Mouse (Mus musculus): ENCODE results near the gene Mrgprd. TPM values are rescaled to one million over a fixed set of nuclear protein-coding genes. Genes with fewer than 3 reads are reported as not detected.

Gene Mrgprd
- polyA plus RNA-seq, 1 experiment from 2014 or later: not detected

- Histone ChIP-seq H3K4me3 (ENCODE audit: low read depth, low read length) (no peak overlapping the region), H3K36me3 (ENCODE audit: control insufficient read depth, insufficient read depth, low read length) (no peaks in the 10 kb centered on the region), H3K4me2 (ENCODE audit: low read depth, low read length, severe bottlenecking) (no peak overlapping the region), H3K9ac (ENCODE audit: low read length) (no peak overlapping the region), H3K4me1 (replicated peaks; ENCODE audit: control insufficient read depth, insufficient read depth, low read length) (no peaks in the 10 kb centered on the region), H3K27ac (ENCODE audit: low read depth, low read length) (no peak overlapping the region), H3K27me3 (ENCODE audit: control insufficient read depth, insufficient read depth, low read length) (no peaks in the 10 kb centered on the region), H3K9me3 (ENCODE audit: control insufficient read depth, low read length) (no peaks in the 10 kb centered on the region)
- WGBS: 89% methylated on average over 4 of the region's 4 CpGs
- no peak for DNase-seq (ENCODE audit: low spot score)
- ATAC-seq (replicated peaks; ENCODE audit: low FRiP score): no peak
These were observed 5.8 kb upstream of the Mrgprd start for GRCm38 (mm10) chr7:145308866-145309265.

GRCm38 (mm10) chr7:145309877-145310276 lies 4.8 kb upstream of the Mrgprd start:
- Histone ChIP-seq H3K4me1 (replicated peaks; ENCODE audit: control insufficient read depth, insufficient read depth, low read length) (no peaks in the 10 kb centered on the region), H3K9me3 (ENCODE audit: control insufficient read depth, low read length) (no peaks in the 10 kb centered on the region), H3K9ac (ENCODE audit: low read length) (no peak overlapping the region), H3K27ac (ENCODE audit: low read depth, low read length) (no peak overlapping the region), H3K4me2 (ENCODE audit: low read depth, low read length, severe bottlenecking) (no peak overlapping the region), H3K27me3 (ENCODE audit: control insufficient read depth, insufficient read depth, low read length) (no peaks in the 10 kb centered on the region), H3K4me3 (ENCODE audit: low read depth, low read length) (no peak overlapping the region), H3K36me3 (ENCODE audit: control insufficient read depth, insufficient read depth, low read length) (no peaks in the 10 kb centered on the region)
- no peak for ATAC-seq (replicated peaks; ENCODE audit: low FRiP score)
- WGBS: 92% methylated on average over 1 of the region's 1 CpGs
- no peak for DNase-seq (ENCODE audit: low spot score)

GRCm38 (mm10) chr7:145310526-145310925 lies 4.1 kb upstream of the Mrgprd start:
- H3K9me3 ChIP-seq (ENCODE audit: control insufficient read depth, low read length): no peaks in the 10 kb centered on the region
- 83% methylated on average over 5 of the region's 5 CpGs for whole genome bisulfite sequencing

GRCm38 (mm10) chr7:145312137-145312536 lies 2.5 kb upstream of the Mrgprd start:
- no peaks in the 10 kb centered on the region for H3K36me3 ChIP-seq (ENCODE audit: control insufficient read depth, insufficient read depth, low read length)
- H3K4me1 ChIP-seq (replicated peaks; ENCODE audit: control insufficient read depth, insufficient read depth, low read length): no peaks in the 10 kb centered on the region
- no peak overlapping the region for H3K4me3 ChIP-seq (ENCODE audit: low read depth, low read length)
- H3K27me3 ChIP-seq (ENCODE audit: control insufficient read depth, insufficient read depth, low read length): no peaks in the 10 kb centered on the region
- no peak overlapping the region for H3K4me2 ChIP-seq (ENCODE audit: low read depth, low read length, severe bottlenecking)
- ATAC-seq (replicated peaks; ENCODE audit: low FRiP score) (no peak), DNase-seq (ENCODE audit: low spot score) (no peak)
- H3K9me3 ChIP-seq (ENCODE audit: control insufficient read depth, low read length): no peaks in the 10 kb centered on the region
- H3K9ac ChIP-seq (ENCODE audit: low read length): no peak overlapping the region
- WGBS: 90% methylated on average over 3 of the region's 3 CpGs
- H3K27ac ChIP-seq (ENCODE audit: low read depth, low read length): no peak overlapping the region

More at GRCm38 (mm10) chr7:145310526-145310925, 4.1 kb upstream of the Mrgprd start:
- DNase-seq (ENCODE audit: low spot score) (no peak), ATAC-seq (replicated peaks; ENCODE audit: low FRiP score) (no peak)
- H3K36me3 ChIP-seq (ENCODE audit: control insufficient read depth, insufficient read depth, low read length): no peaks in the 10 kb centered on the region
- H3K27me3 ChIP-seq (ENCODE audit: control insufficient read depth, insufficient read depth, low read length): no peaks in the 10 kb centered on the region
- no peak overlapping the region for H3K9ac ChIP-seq (ENCODE audit: low read length)
- H3K27ac ChIP-seq (ENCODE audit: low read depth, low read length): no peak overlapping the region
- H3K4me1 ChIP-seq (replicated peaks; ENCODE audit: control insufficient read depth, insufficient read depth, low read length): no peaks in the 10 kb centered on the region
- H3K4me2 ChIP-seq (ENCODE audit: low read depth, low read length, severe bottlenecking): no peak overlapping the region
- no peak overlapping the region for H3K4me3 ChIP-seq (ENCODE audit: low read depth, low read length)

GRCm38 (mm10) chr7:145317522-145317921 lies 2.9 kb downstream of the Mrgprd start:
- H3K4me1 ChIP-seq (replicated peaks; ENCODE audit: control insufficient read depth, insufficient read depth, low read length): no peaks in the 10 kb centered on the region
- 74% methylated on average over 4 of the region's 4 CpGs for WGBS
- H3K27ac ChIP-seq (ENCODE audit: low read depth, low read length): no peak overlapping the region
- H3K36me3 ChIP-seq (ENCODE audit: control insufficient read depth, insufficient read depth, low read length): no peaks in the 10 kb centered on the region
- no peak for DNase-seq (ENCODE audit: low spot score)
- no peaks in the 10 kb centered on the region for H3K27me3 ChIP-seq (ENCODE audit: control insufficient read depth, insufficient read depth, low read length)
- H3K9me3 ChIP-seq (ENCODE audit: control insufficient read depth, low read length): no peaks in the 10 kb centered on the region
- H3K9ac ChIP-seq (ENCODE audit: low read length): no peak overlapping the region
- no peak overlapping the region for H3K4me3 ChIP-seq (ENCODE audit: low read depth, low read length)
- ATAC-seq (replicated peaks; ENCODE audit: low FRiP score): no peak
- no peak overlapping the region for H3K4me2 ChIP-seq (ENCODE audit: low read depth, low read length, severe bottlenecking)

GRCm38 (mm10) chr7:145319481-145319880 lies 4.8 kb downstream of the Mrgprd start:
- WGBS: 83% methylated on average over 3 of the region's 3 CpGs
- no peaks in the 10 kb centered on the region for H3K4me1 ChIP-seq (replicated peaks; ENCODE audit: control insufficient read depth, insufficient read depth, low read length)
- H3K4me3 ChIP-seq (ENCODE audit: low read depth, low read length): no peak overlapping the region
- no peak overlapping the region for H3K27ac ChIP-seq (ENCODE audit: low read depth, low read length)
- no peaks in the 10 kb centered on the region for H3K27me3 ChIP-seq (ENCODE audit: control insufficient read depth, insufficient read depth, low read length)
- no peak for DNase-seq (ENCODE audit: low spot score)
- H3K4me2 ChIP-seq (ENCODE audit: low read depth, low read length, severe bottlenecking): no peak overlapping the region
- H3K9ac ChIP-seq (ENCODE audit: low read length): no peak overlapping the region
- H3K9me3 ChIP-seq (ENCODE audit: control insufficient read depth, low read length): no peaks in the 10 kb centered on the region
- no peak for ATAC-seq (replicated peaks; ENCODE audit: low FRiP score)
- H3K36me3 ChIP-seq (ENCODE audit: control insufficient read depth, insufficient read depth, low read length): no peaks in the 10 kb centered on the region

GRCm38 (mm10) chr7:145323607-145324006 lies 9.0 kb downstream of the Mrgprd start:
- ATAC-seq (replicated peaks; ENCODE audit: low FRiP score) (no peak), DNase-seq (ENCODE audit: low spot score) (no peak)
- Histone ChIP-seq H3K4me3 (ENCODE audit: low read depth, low read length) (no peak overlapping the region), H3K9ac (ENCODE audit: low read length) (no peak overlapping the region), H3K4me1 (replicated peaks; ENCODE audit: control insufficient read depth, insufficient read depth, low read length) (no peaks in the 10 kb centered on the region), H3K36me3 (ENCODE audit: control insufficient read depth, insufficient read depth, low read length) (no peaks in the 10 kb centered on the region), H3K4me2 (ENCODE audit: low read depth, low read length, severe bottlenecking) (no peak overlapping the region), H3K27me3 (ENCODE audit: control insufficient read depth, insufficient read depth, low read length) (no peaks in the 10 kb centered on the region), H3K27ac (ENCODE audit: low read depth, low read length) (no peak overlapping the region), H3K9me3 (ENCODE audit: control insufficient read depth, low read length) (no peaks in the 10 kb centered on the region)
- WGBS: 35% methylated on average over 4 of the region's 4 CpGs

- DNase-seq (ENCODE audit: low spot score): no peak
- no peaks in the 10 kb centered on the region for H3K36me3 ChIP-seq (ENCODE audit: control insufficient read depth, insufficient read depth, low read length)
- 71% methylated on average over 2 of the region's 2 CpGs for WGBS
- 0 out of 2 replicates have a peak, but pooled peaks cover 3% of the 10 kb centered on the region for H3K4me1 ChIP-seq (replicated peaks; ENCODE audit: control insufficient read depth, insufficient read depth, low read length)
- H3K27ac ChIP-seq (ENCODE audit: low read depth, low read length): no peak overlapping the region
- no peaks in the 10 kb centered on the region for H3K9me3 ChIP-seq (ENCODE audit: control insufficient read depth, low read length)
- no peak overlapping the region for H3K4me2 ChIP-seq (ENCODE audit: low read depth, low read length, severe bottlenecking)
- no peak overlapping the region for H3K4me3 ChIP-seq (ENCODE audit: low read depth, low read length)
- no peaks in the 10 kb centered on the region for H3K27me3 ChIP-seq (ENCODE audit: control insufficient read depth, insufficient read depth, low read length)
- ATAC-seq (replicated peaks; ENCODE audit: low FRiP score): no peak
- H3K9ac ChIP-seq (ENCODE audit: low read length): no peak overlapping the region
These were observed 11.1 kb downstream of the Mrgprd start for GRCm38 (mm10) chr7:145325697-145326096.

GRCm38 (mm10) chr7:145329982-145330381 lies 15.3 kb downstream of the Mrgprd start:
- no peaks in the 10 kb centered on the region for H3K27me3 ChIP-seq (ENCODE audit: control insufficient read depth, insufficient read depth, low read length)
- no peaks in the 10 kb centered on the region for H3K9me3 ChIP-seq (ENCODE audit: control insufficient read depth, low read length)
- ATAC-seq (replicated peaks; ENCODE audit: low FRiP score) (no peak), DNase-seq (ENCODE audit: low spot score) (no peak)
- H3K4me1 ChIP-seq (replicated peaks; ENCODE audit: control insufficient read depth, insufficient read depth, low read length): 0 out of 2 replicates have a peak, but pooled peaks cover 3% of the 10 kb centered on the region
- H3K4me3 ChIP-seq (ENCODE audit: low read depth, low read length): no peak overlapping the region
- WGBS: 70% methylated on average over 2 of the region's 2 CpGs
- H3K36me3 ChIP-seq (ENCODE audit: control insufficient read depth, insufficient read depth, low read length): no peaks in the 10 kb centered on the region
- H3K4me2 ChIP-seq (ENCODE audit: low read depth, low read length, severe bottlenecking): no peak overlapping the region
- H3K27ac ChIP-seq (ENCODE audit: low read depth, low read length): no peak overlapping the region
- H3K9ac ChIP-seq (ENCODE audit: low read length): no peak overlapping the region

Measured in forebrain, embryonic 11.5 days (tissue).